16 mouse cellular contexts compared by ENCODE assay signal in the genomic region with DNA sequence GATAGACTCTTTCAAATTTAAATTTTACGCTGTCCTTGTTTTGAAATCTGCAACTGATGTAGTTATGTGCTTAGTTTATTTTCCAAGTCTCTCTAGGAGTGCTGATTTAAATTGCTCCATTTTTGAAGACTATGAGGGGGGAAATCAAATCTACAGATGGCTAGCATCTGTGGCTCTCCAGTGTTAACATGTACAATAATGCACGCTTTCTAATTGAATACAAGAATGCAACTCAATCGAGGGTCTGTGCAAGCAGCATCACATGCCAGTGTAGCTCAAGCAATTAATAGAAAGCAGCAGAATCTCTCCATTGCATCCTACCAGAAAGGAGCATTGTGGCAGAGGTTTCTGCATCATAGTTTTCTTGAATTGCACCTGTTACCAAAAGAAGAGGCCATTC.
"Had no signal": no experiment of that assay in that cellular context is flagged by ENCODE, and none has a peak within 500 bp of the region (broad histone marks: within the 10 kb centered on the region; RNA-seq: fewer than 3 reads in every experiment).

No protein-coding gene starts in this region.

- H3K27ac ChIP-seq: lung, embryonic 15.5 days; macrophage; midbrain, embryonic 13.5 days; midbrain, embryonic 15.5 days; neural tube, embryonic 12.5 days; stomach, embryonic 15.5 days had no signal

- H3K4me1 ChIP-seq: lung, embryonic 15.5 days; megakaryocyte, embryonic 14.5 days; midbrain, embryonic 15.5 days; neural tube, embryonic 12.5 days; stomach, embryonic 15.5 days had no signal

- H3K4me3 ChIP-seq: lung, embryonic 15.5 days; megakaryocyte, embryonic 14.5 days; midbrain, embryonic 13.5 days; midbrain, embryonic 15.5 days; neural tube, embryonic 12.5 days; stomach, embryonic 15.5 days had no signal

- H3K9me3 ChIP-seq: lung, embryonic 15.5 days; megakaryocyte, embryonic 14.5 days; midbrain, embryonic 13.5 days; midbrain, embryonic 15.5 days; neural tube, embryonic 12.5 days; stomach, embryonic 15.5 days had no signal

- H3K27me3 ChIP-seq: lung, embryonic 15.5 days; megakaryocyte, embryonic 14.5 days; midbrain, embryonic 13.5 days; midbrain, embryonic 15.5 days; neural tube, embryonic 12.5 days; stomach, embryonic 15.5 days had no signal

- ATAC-seq: lung, postnatal 0 days; midbrain, embryonic 13.5 days; midbrain, embryonic 15.5 days had no signal

- H3K36me3 ChIP-seq: lung, embryonic 15.5 days; midbrain, embryonic 13.5 days; midbrain, embryonic 15.5 days; neural tube, embryonic 12.5 days; stomach, embryonic 15.5 days had no signal

- DNase-seq: lung, adult 2 months; lung, postnatal 14 days; lung, postnatal 36 days; right cerebral cortex, postnatal 14 days; thymus, adult 18-20 months; thymus, postnatal 14 days; thymus, postnatal 36 days had no signal

- H3K4me2 ChIP-seq: lung, embryonic 15.5 days; midbrain, embryonic 11.5 days; midbrain, embryonic 13.5 days; midbrain, embryonic 15.5 days; neural tube, embryonic 12.5 days; stomach, embryonic 15.5 days had no signal

- H3K9ac ChIP-seq: lung, embryonic 15.5 days; midbrain, embryonic 13.5 days; midbrain, embryonic 15.5 days; neural tube, embryonic 12.5 days; stomach, embryonic 15.5 days had no signal
